Mouse (Mus musculus): ENCODE data around the gene Qtrt1. TPM values are rescaled to one million over a fixed set of nuclear protein-coding genes. Genes with fewer than 3 reads are reported as not detected.

The Qtrt1 gene
- polyA plus RNA-seq, 1 experiment from 2014 or later, result 64.5 TPM

- no peak overlapping the region for H3K27ac ChIP-seq (ENCODE audit: low read length)
- peaks cover 12% of the 10 kb centered on the region for H3K36me3 ChIP-seq (ENCODE audit: insufficient read depth, low read length)
- H3K9me3 ChIP-seq (ENCODE audit: low read length), result no peaks in the 10 kb centered on the region
- H3K4me2 ChIP-seq (replicated peaks; ENCODE audit: low read depth, low read length), result no peak overlapping the region
- no peak for ATAC-seq (ENCODE audit: low FRiP score, low TSS enrichment)
- 0 out of 2 replicates have a peak, but pooled peaks cover 2% of the 10 kb centered on the region for H3K4me1 ChIP-seq (ENCODE audit: insufficient read depth, low read length)
- no peak overlapping the region for H3K9ac ChIP-seq (replicated peaks; ENCODE audit: low read length)
- no peaks in the 10 kb centered on the region for H3K27me3 ChIP-seq (ENCODE audit: insufficient read depth, low read length)
- H3K4me3 ChIP-seq (ENCODE audit: low read length), result no peak overlapping the region
Observed at GRCm38 (mm10) chr9:21383966-21384365, 27.7 kb upstream of the Qtrt1 start.

- Histone ChIP-seq H3K9ac (replicated peaks; ENCODE audit: low read length) (no peak overlapping the region), H3K9me3 (ENCODE audit: low read length) (no peaks in the 10 kb centered on the region), H3K27me3 (ENCODE audit: insufficient read depth, low read length) (no peaks in the 10 kb centered on the region), H3K36me3 (ENCODE audit: insufficient read depth, low read length) (peaks cover 95% of the 10 kb centered on the region), H3K4me1 (ENCODE audit: insufficient read depth, low read length) (no peaks in the 10 kb centered on the region), H3K4me3 (ENCODE audit: low read length) (no peak overlapping the region), H3K4me2 (replicated peaks; ENCODE audit: low read depth, low read length) (no peak overlapping the region), H3K27ac (ENCODE audit: low read length) (no peak overlapping the region)
- no peak for ATAC-seq (ENCODE audit: low FRiP score, low TSS enrichment)
- WGBS, result 87% methylated on average over 10 of the region's 10 CpGs
Observed at GRCm38 (mm10) chr9:21392646-21393175, 18.9 kb upstream of the Qtrt1 start.

GRCm38 (mm10) chr9:21395692-21396091 lies 15.9 kb upstream of the Qtrt1 start:
- Histone ChIP-seq H3K9ac (replicated peaks; ENCODE audit: low read length) (no peak overlapping the region), H3K4me3 (ENCODE audit: low read length) (no peak overlapping the region), H3K27ac (ENCODE audit: low read length) (no peak overlapping the region), H3K36me3 (ENCODE audit: insufficient read depth, low read length) (peaks cover 93% of the 10 kb centered on the region), H3K9me3 (ENCODE audit: low read length) (no peaks in the 10 kb centered on the region), H3K4me1 (ENCODE audit: insufficient read depth, low read length) (no peaks in the 10 kb centered on the region), H3K4me2 (replicated peaks; ENCODE audit: low read depth, low read length) (no peak overlapping the region), H3K27me3 (ENCODE audit: insufficient read depth, low read length) (no peaks in the 10 kb centered on the region)
- 78% methylated on average over 3 of the region's 3 CpGs for WGBS
- ATAC-seq (ENCODE audit: low FRiP score, low TSS enrichment), result no peak

GRCm38 (mm10) chr9:21397170-21397569 lies 14.5 kb upstream of the Qtrt1 start:
- 95% methylated on average over 3 of the region's 3 CpGs for WGBS
- ATAC-seq (ENCODE audit: low FRiP score, low TSS enrichment), result no peak

GRCm38 (mm10) chr9:21401042-21401441 lies 10.6 kb upstream of the Qtrt1 start:
- ATAC-seq (ENCODE audit: low FRiP score, low TSS enrichment), result no peak
- Histone ChIP-seq H3K4me2 (replicated peaks; ENCODE audit: low read depth, low read length) (no peak overlapping the region), H3K27me3 (ENCODE audit: insufficient read depth, low read length) (no peaks in the 10 kb centered on the region), H3K9ac (replicated peaks; ENCODE audit: low read length) (no peak overlapping the region), H3K36me3 (ENCODE audit: insufficient read depth, low read length) (peaks cover 85% of the 10 kb centered on the region), H3K4me3 (ENCODE audit: low read length) (no peak overlapping the region), H3K9me3 (ENCODE audit: low read length) (no peaks in the 10 kb centered on the region), H3K27ac (ENCODE audit: low read length) (no peak overlapping the region), H3K4me1 (ENCODE audit: insufficient read depth, low read length) (no peaks in the 10 kb centered on the region)
- WGBS, result 90% methylated on average over 9 of the region's 9 CpGs

More at GRCm38 (mm10) chr9:21397170-21397569, 14.5 kb upstream of the Qtrt1 start:
- no peak overlapping the region for H3K4me2 ChIP-seq (replicated peaks; ENCODE audit: low read depth, low read length)
- peaks cover 88% of the 10 kb centered on the region for H3K36me3 ChIP-seq (ENCODE audit: insufficient read depth, low read length)
- no peak overlapping the region for H3K9ac ChIP-seq (replicated peaks; ENCODE audit: low read length)
- no peaks in the 10 kb centered on the region for H3K4me1 ChIP-seq (ENCODE audit: insufficient read depth, low read length)
- H3K9me3 ChIP-seq (ENCODE audit: low read length), result no peaks in the 10 kb centered on the region
- no peak overlapping the region for H3K27ac ChIP-seq (ENCODE audit: low read length)
- H3K27me3 ChIP-seq (ENCODE audit: insufficient read depth, low read length), result no peaks in the 10 kb centered on the region
- H3K4me3 ChIP-seq (ENCODE audit: low read length), result no peak overlapping the region

- Histone ChIP-seq H3K36me3 (ENCODE audit: insufficient read depth, low read length) (peaks cover 78% of the 10 kb centered on the region), H3K4me1 (ENCODE audit: insufficient read depth, low read length) (no peaks in the 10 kb centered on the region), H3K4me3 (ENCODE audit: low read length) (no peak overlapping the region), H3K27me3 (ENCODE audit: insufficient read depth, low read length) (no peaks in the 10 kb centered on the region), H3K27ac (ENCODE audit: low read length) (no peak overlapping the region), H3K4me2 (replicated peaks; ENCODE audit: low read depth, low read length) (no peak overlapping the region), H3K9me3 (ENCODE audit: low read length) (no peaks in the 10 kb centered on the region), H3K9ac (replicated peaks; ENCODE audit: low read length) (no peak overlapping the region)
- no peak for ATAC-seq (ENCODE audit: low FRiP score, low TSS enrichment)
- WGBS, result 85% methylated on average over 11 of the region's 11 CpGs
Observed at GRCm38 (mm10) chr9:21402764-21403253, 8.8 kb upstream of the Qtrt1 start.

- ATAC-seq (ENCODE audit: low FRiP score, low TSS enrichment), result no peak
- 93% methylated on average over 5 of the region's 5 CpGs for WGBS
Observed at GRCm38 (mm10) chr9:21403745-21404144, 7.9 kb upstream of the Qtrt1 start.

GRCm38 (mm10) chr9:21405525-21405924 lies 6.1 kb upstream of the Qtrt1 start:
- WGBS, result 66% methylated on average over 4 of the region's 4 CpGs
- H3K27ac ChIP-seq (ENCODE audit: low read length), result no peak overlapping the region
- no peak for ATAC-seq (ENCODE audit: low FRiP score, low TSS enrichment)

More at GRCm38 (mm10) chr9:21403745-21404144, 7.9 kb upstream of the Qtrt1 start:
- Histone ChIP-seq H3K9ac (replicated peaks; ENCODE audit: low read length) (no peak overlapping the region), H3K4me3 (ENCODE audit: low read length) (no peak overlapping the region), H3K9me3 (ENCODE audit: low read length) (no peaks in the 10 kb centered on the region), H3K36me3 (ENCODE audit: insufficient read depth, low read length) (peaks cover 70% of the 10 kb centered on the region), H3K4me1 (ENCODE audit: insufficient read depth, low read length) (no peaks in the 10 kb centered on the region), H3K4me2 (replicated peaks; ENCODE audit: low read depth, low read length) (no peak overlapping the region), H3K27ac (ENCODE audit: low read length) (no peak overlapping the region), H3K27me3 (ENCODE audit: insufficient read depth, low read length) (no peaks in the 10 kb centered on the region)

GRCm38 (mm10) chr9:21407951-21408350 lies 3.7 kb upstream of the Qtrt1 start:
- Histone ChIP-seq H3K4me3 (ENCODE audit: low read length) (no peak overlapping the region), H3K27me3 (ENCODE audit: insufficient read depth, low read length) (no peaks in the 10 kb centered on the region), H3K9me3 (ENCODE audit: low read length) (no peaks in the 10 kb centered on the region), H3K4me1 (ENCODE audit: insufficient read depth, low read length) (peaks cover 9% of the 10 kb centered on the region; the same call in 1 of the 2 replicates), H3K9ac (replicated peaks; ENCODE audit: low read length) (no peak overlapping the region), H3K27ac (ENCODE audit: low read length) (no peak overlapping the region), H3K36me3 (ENCODE audit: insufficient read depth, low read length) (peaks cover 41% of the 10 kb centered on the region), H3K4me2 (replicated peaks; ENCODE audit: low read depth, low read length) (no peak overlapping the region)
- ATAC-seq (ENCODE audit: low FRiP score, low TSS enrichment), result no peak
- 12% methylated on average over 4 of the region's 4 CpGs for WGBS

More at GRCm38 (mm10) chr9:21405525-21405924, 6.1 kb upstream of the Qtrt1 start:
- H3K9ac ChIP-seq (replicated peaks; ENCODE audit: low read length), result no peak overlapping the region
- no peaks in the 10 kb centered on the region for H3K9me3 ChIP-seq (ENCODE audit: low read length)
- no peaks in the 10 kb centered on the region for H3K4me1 ChIP-seq (ENCODE audit: insufficient read depth, low read length)
- H3K27me3 ChIP-seq (ENCODE audit: insufficient read depth, low read length), result no peaks in the 10 kb centered on the region
- peaks cover 53% of the 10 kb centered on the region for H3K36me3 ChIP-seq (ENCODE audit: insufficient read depth, low read length)
- H3K4me2 ChIP-seq (replicated peaks; ENCODE audit: low read depth, low read length), result no peak overlapping the region
- H3K4me3 ChIP-seq (ENCODE audit: low read length), result no peak overlapping the region

GRCm38 (mm10) chr9:21408624-21409023 lies 3.0 kb upstream of the Qtrt1 start:
- no peaks in the 10 kb centered on the region for H3K27me3 ChIP-seq (ENCODE audit: insufficient read depth, low read length)
- 72% methylated on average over 7 of the region's 7 CpGs for WGBS
- H3K4me1 ChIP-seq (ENCODE audit: insufficient read depth, low read length), result peaks cover 12% of the 10 kb centered on the region; the same call in 1 of the 2 replicates
- H3K27ac ChIP-seq (ENCODE audit: low read length), result no peak overlapping the region
- H3K36me3 ChIP-seq (ENCODE audit: insufficient read depth, low read length), result peaks cover 35% of the 10 kb centered on the region
- ATAC-seq (ENCODE audit: low FRiP score, low TSS enrichment), result no peak
- H3K4me3 ChIP-seq (ENCODE audit: low read length), result no peak overlapping the region
- H3K4me2 ChIP-seq (replicated peaks; ENCODE audit: low read depth, low read length), result no peak overlapping the region
- H3K9me3 ChIP-seq (ENCODE audit: low read length), result no peaks in the 10 kb centered on the region
- no peak overlapping the region for H3K9ac ChIP-seq (replicated peaks; ENCODE audit: low read length)

Data from kidney, embryonic 16.5 days (tissue).